Mouse (Mus musculus): Measurements from ENCODE around the gene Nucks1. TPM values are rescaled to one million over a fixed set of nuclear protein-coding genes. Genes with fewer than 3 reads are reported as not detected.

The Nucks1 gene
- total RNA-seq, 4 experiments from 2014 or later, result 134 to 174 (median 151) TPM

DNA sequence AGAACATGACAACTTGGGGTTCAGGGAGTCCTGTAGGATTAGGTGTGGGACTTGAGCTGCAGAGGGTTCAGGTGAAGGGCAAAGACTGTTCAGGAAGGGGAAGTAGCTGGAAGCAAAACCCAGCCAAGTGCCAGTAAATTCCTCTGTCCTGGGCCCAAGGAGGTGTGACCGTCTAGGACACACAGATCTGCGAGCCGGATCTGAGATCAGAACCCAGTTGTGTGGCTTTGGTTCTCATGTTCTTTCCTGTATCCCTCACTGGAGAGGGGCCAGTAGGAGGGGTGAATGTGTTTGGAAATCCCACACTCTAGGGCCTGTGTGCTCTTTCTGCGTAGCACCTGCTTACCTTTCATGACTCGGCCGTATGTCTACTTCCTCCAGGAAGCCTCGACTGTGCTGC is 57.0 kb downstream of the Nucks1 start:
- no peak for DNase-seq

DNA sequence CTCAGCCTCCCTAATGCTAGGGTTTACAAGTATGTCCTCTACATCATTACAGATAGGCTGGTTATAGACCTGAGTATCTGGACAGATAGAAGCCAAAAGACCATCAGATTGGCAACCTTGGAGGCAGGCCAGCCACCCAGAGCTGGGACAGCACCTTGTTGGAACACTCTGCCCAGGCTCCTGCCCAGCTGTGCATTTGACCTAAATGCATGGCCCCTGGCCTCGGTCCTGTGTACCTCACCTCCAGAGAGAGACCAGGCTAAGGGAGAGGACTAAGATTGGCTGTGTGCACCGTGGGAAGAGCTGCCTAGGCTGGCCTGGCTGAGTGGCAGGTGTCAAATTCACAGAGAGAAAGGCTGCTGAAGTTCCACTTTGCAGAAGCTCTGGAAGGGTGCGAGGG is 58.2 kb downstream of the Nucks1 start:
- DNase-seq, result no peak

DNA sequence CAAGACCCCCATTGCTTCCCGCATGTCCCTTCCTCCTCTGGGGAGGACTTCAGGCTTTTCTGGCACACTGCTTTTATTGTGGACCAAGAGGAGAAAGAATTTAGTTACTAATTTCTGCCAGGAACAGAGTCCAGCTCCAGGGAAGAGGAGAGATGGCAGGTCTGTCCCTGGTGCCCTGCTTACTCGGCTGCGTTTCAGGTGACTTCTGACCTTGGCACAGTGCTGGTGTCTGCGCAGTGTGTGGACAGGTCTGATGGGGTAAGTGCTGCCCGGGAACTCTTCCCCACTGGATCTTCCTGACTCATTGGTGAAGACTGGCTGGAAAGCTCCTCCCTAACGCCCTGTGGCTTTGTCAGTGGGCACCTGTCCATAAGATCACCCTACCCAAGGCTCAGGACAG is 58.6 kb downstream of the Nucks1 start:
- DNase-seq, result no peak

DNA sequence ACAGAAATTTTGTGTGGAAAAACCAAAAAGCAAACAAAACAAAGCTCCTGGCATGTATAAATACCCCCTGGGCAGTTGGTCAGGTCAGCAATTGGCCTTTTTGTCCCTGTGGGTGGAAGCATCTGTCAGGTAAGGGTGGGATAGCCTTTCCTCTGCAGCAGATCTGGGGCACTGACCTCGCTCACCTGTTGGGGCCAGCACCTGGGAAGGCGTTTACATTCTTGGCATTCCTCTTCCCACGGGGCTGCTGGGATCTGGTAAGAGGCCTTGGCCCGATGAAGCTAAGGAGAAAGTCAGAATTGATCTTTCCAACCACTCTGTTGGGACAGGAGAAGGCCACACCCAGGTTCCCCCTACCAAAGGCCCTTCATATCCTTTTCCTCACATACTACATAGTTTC is 59.5 kb downstream of the Nucks1 start:
- no peak for DNase-seq

GRCm38 (mm10) chr1:131970322-131970660 is 60.0 kb downstream of the Nucks1 start:
- no peak for DNase-seq

DNA sequence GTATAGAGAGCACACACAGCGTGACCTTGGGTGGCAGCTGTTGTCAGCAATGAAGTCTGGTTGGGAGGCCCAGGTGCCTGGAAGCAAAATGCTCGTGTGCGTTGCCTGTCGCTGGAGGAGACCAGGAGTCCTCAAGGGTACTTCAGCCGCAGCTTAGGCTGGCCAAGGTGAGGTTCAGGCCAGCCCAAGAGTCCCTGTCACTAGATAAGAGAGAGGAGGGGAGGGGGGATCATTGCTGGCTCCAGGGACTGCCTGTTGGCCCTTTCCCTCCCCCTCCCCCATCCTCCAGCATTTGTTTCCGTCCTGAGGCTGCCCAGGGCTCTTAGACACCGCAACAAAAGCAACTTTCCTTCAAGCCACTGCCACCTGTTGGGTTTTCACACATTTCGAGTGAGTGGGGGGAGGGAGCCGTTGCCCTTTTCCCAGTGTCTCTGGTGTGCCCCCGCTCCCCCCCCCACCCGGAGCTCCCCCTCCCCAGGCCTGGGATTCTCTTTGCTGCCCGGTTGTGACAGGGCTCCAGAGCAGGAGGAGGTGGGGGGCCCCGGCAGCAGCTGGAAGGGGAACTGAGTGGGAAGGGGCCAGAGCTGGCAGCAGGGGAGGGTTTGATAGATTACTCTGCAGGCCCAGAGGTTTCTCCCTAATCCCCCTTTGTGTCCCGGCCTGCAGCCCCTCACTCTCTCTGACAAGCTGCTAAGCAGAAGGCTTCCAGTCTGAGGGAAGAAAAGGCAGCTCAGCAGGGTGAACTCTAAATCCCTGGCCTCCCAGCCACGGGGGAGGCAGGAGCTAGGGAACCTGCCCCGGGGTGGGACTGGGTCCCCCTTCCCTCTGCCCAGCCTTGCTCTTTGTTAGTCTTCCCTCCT is 60.6 kb downstream of the Nucks1 start:
- DNase-seq, result no peak

DNA sequence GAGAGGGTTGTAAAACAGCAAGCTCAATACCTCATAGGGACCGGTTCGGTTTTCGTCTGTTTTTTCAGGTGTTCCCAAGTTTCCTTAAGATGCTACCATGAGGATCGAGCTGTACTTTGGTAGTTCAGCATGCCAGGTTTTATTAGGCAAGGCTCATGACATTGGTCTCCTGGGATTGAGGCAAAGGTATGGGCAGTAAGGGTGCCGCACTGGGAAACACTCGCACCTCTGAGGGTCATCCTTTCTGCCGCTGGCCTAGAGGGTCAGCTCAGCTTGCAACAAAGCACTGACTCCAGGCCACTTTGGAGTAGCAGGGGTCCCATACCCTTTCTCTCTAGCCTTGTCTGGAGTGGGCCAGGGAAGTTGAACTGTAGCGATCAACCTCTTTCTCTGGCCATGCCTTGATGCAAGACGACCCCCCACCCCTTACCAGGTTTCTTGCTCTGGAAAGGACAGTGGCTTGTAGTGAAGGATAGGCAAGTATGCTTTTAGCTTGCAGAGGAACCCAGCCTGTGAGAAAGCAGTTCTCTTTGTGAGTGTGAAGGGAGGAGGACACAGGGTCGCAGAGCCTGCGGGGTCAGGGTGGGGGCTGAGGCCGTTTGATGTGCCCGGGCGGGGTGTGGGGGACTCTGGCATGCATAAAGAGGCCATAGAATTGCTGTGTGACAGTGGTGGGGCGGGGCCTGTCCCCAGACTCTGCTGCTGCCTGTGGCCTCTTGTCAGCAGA is 61.6 kb downstream of the Nucks1 start:
- DNase-seq, result no peak

DNA sequence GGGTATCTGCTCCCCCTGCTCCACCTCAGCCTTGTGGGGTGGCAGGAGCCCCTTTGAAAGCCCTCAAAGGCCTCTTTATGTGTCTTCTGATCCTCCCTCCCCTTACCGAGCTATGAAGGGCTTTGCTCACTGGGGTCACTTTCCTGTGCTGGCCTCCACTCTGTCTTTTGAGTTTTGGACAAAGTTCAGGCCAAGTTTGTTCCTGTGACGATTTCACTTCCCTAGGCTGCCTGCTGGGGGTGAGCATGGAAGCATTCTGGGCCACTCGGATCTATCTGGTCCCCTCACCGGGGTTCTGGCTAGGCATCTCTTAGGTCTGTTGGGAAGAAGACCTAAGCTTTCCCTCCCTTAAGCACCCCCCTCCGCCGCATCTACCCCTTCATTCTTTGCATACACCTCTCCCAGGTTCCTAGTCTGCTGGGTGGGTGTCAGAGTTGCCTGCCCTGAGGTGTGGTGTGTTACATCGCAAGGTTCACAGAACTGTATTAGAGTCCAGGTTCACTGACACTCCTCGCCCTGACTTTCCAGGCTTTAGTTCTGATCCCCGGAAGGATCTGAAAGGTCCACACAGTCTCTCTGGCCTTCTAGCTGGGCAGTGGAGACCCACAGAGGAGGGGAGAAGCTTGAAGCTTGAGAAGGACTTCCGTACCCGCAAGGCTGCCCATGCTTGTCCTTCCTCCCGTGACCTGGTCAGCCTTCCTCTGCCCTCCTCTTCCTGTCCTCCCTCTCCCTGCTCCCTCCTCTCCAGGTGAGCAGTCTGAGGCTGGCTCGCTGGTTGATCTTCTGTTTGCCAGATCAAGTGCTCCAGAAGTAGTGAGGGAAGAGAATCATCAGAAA is 62.4 kb downstream of the Nucks1 start:
- no peak for DNase-seq

GRCm38 (mm10) chr1:131973991-131974390 is 63.7 kb downstream of the Nucks1 start:
- no peak for DNase-seq

DNA sequence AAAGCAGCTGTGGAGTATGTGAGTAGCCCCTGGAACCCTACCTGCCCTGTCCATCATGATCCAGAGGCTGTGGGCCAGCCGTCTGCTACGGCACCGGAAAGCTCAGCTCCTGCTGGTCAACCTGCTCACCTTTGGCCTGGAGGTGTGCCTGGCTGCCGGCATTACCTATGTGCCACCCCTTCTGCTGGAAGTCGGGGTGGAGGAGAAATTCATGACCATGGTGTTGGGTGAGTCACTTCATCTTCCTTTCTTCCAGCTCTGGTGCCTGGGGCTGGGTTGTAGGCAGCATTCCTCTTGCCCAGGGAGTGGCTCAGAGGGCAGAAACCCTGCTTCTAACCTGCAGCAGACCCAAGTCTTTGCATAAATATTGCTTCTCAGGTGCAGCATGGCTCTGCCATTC is 66.6 kb downstream of the Nucks1 start:
- DNase-seq, result no peak

- DNase-seq, result peak; percentile 77
Observed at GRCm38 (mm10) chr1:131980471-131980870, 70.1 kb downstream of the Nucks1 start.

DNA sequence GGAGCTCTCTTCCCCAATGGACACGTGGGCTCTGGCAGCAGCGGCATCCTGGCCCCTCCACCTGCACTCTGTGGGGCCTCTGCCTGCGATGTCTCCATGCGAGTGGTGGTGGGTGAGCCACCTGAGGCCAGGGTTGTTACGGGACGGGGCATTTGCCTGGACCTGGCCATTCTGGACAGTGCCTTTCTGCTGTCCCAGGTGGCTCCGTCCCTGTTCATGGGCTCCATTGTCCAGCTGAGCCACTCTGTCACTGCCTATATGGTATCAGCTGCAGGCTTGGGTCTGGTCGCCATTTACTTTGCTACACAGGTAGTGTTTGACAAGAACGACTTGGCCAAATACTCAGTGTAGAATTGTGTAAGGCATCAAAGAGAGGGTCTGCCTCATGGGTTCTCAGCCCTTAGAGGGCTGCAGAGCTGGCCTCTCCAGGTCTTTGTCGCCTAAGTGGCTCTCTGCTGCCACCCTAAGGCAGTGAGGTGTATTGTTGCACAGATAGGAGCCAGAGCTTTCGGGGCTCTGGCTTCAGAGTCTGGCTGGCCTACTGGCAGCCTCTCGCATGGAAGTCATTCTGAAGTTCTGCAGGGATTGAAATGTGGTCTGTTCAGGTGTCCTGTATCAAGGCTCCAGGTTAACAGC is 71.2 kb downstream of the Nucks1 start:
- DNase-seq, result peak; percentile 70

- DNase-seq, result peak; percentile 46
Observed at GRCm38 (mm10) chr1:131982907-131983306, 72.6 kb downstream of the Nucks1 start.

DNA sequence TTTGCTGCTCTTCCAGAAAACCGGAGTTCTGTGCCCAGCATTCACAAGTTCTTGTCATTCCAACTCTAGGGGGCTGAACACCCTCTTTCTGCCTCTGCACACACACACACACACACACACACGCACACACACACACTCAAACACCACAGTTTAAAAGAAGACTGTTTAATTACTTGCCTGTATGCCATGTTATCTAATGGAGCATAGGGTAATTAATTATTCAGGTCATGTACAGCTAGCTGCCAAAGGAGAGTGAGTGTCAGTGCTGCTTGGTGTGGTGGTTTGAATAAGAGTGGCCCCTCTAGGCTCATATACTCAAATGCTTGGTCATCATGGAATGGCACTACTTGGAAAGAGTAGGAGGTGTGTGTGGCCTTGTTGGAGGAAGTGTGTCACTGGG is 73.5 kb downstream of the Nucks1 start:
- no peak for DNase-seq

Other genes with a start within 250 kb of the Nucks1 start
- 10 to 100 TPM in 2 of 4 experiments, 1 to 10 TPM in 2; 6.6 to 17.4 (median 11.0) TPM for gene Rab7b, start 221.8 kb upstream of the Nucks1 start, total RNA-seq (2022)
- under 1 TPM in 3 of 4 experiments, not detected in 1; 0.06 to 0.28 (median 0.23) TPM for gene Slc26a9, start 166.5 kb upstream of the Nucks1 start, total RNA-seq (2022)
- 10 to 100 TPM in 2 of 4 experiments, 1 to 10 TPM in 2; 6.2 to 15.0 (median 10.6) TPM for gene Pm20d1, start 113.2 kb upstream of the Nucks1 start, total RNA-seq (2022)
- 10 to 100 TPM; 49.1 to 57.2 (median 53.0) TPM for gene Slc41a1, start 83.0 kb upstream of the Nucks1 start, total RNA-seq (2022)
- gene Rab29, start 43.3 kb upstream of the Nucks1 start, total RNA-seq (2022), result 10 to 100 TPM; 15.0 to 28.6 (median 22.0) TPM
- 10 to 100 TPM; 18.4 to 53.4 (median 36.3) TPM for gene Slc45a3, start 52.4 kb downstream of the Nucks1 start, total RNA-seq (2022)
- 100 to 1,000 TPM in 3 of 4 experiments, 10 to 100 TPM in 1; 91.7 to 118 (median 106) TPM for gene Elk4, start 97.1 kb downstream of the Nucks1 start, total RNA-seq (2022)
- gene Mfsd4a, start 157.5 kb downstream of the Nucks1 start, total RNA-seq (2022), result 10 to 100 TPM; 29.5 to 40.9 (median 32.2) TPM
- 10 to 100 TPM; 18.0 to 43.3 (median 25.4) TPM for gene Cdk18, start 229.2 kb downstream of the Nucks1 start, total RNA-seq (2022)

Data from adrenal gland, adult 8-10 months (tissue).